Mouse (Mus musculus) embryonic facial prominence, embryonic 15.5 days (tissue): Measurements from ENCODE around the gene Gm20873. TPM values are rescaled to one million over a fixed set of nuclear protein-coding genes. Genes with fewer than 3 reads are reported as not detected.
"Not testable (repeated sequence)": the region's sequence is repeated elsewhere in the genome, so short reads cannot be mapped to it uniquely, and the experiment has no call there.

Experiments
- ATAC-seq: fragments of 200-750 bp; cut with Nextera tagmentation; 2 replicates; pipeline ENCODE4 v1.8.0; 2017; ENCODE audit warnings: low read depth, moderate TSS enrichment; ENCODE audit not compliant: insufficient number of reproducible peaks, low FRiP score, low TSS enrichment
- H3K27ac ChIP-seq: fragments of 300-500 bp; sonication (generic); replicated peaks from 2 replicates; pipeline ENCODE4 v1.5.1; 2015; ENCODE audit warnings: mild to moderate bottlenecking, inconsistent platforms
- H3K27me3 ChIP-seq: fragments of 300-500 bp; sonication (generic); 2 replicates; pipeline ENCODE4 v1.6.1; 2015; ENCODE audit warnings: inconsistent platforms
- H3K36me3 ChIP-seq: fragments of 300-500 bp; sonication (generic); 2 replicates; pipeline ENCODE4 v1.6.1; 2015; ENCODE audit warnings: mild to moderate bottlenecking, inconsistent platforms
- H3K4me1 ChIP-seq: fragments of 300-500 bp; sonication (generic); 2 replicates; pipeline ENCODE4 v1.6.1; 2015; ENCODE audit warnings: inconsistent platforms
- H3K4me2 ChIP-seq: fragments of 300-500 bp; sonication (generic); replicated peaks from 2 replicates; pipeline ENCODE4 v1.6.1; 2015; ENCODE audit warnings: mild to moderate bottlenecking, inconsistent platforms
- H3K4me3 ChIP-seq: fragments of 300-500 bp; sonication (generic); replicated peaks from 2 replicates; pipeline ENCODE4 v1.5.1; 2015; ENCODE audit warnings: mild to moderate bottlenecking, inconsistent platforms
- H3K9ac ChIP-seq: fragments of 300-500 bp; sonication (generic); 2 replicates; pipeline ENCODE4 v1.6.1; 2015; ENCODE audit warnings: inconsistent platforms
- H3K9me3 ChIP-seq: fragments of 300-500 bp; sonication (generic); replicated peaks from 2 replicates; pipeline ENCODE4 v1.6.1; 2016; ENCODE audit warnings: inconsistent platforms
- WGBS: fragments of 180-500 bp; shearing (Covaris S2); methylation state at CpG from one replicate; pipeline ENCODE4 v1.1.7; 2015; 5-methylcytosine and 5-hydroxymethylcytosine counted together
- polyA plus RNA-seq: library from polyadenylated mRNA; unstranded; fragments of >200 nt; fragmentation: Nextera tagmentation; extraction: Ambion mirVana; gene quantifications from 2 replicates; pipeline ENCODE4 v1.2.1, GENCODE M21; 2015

Gm20873 gene
- not detected in 2 replicates for polyA plus RNA-seq

DNA sequence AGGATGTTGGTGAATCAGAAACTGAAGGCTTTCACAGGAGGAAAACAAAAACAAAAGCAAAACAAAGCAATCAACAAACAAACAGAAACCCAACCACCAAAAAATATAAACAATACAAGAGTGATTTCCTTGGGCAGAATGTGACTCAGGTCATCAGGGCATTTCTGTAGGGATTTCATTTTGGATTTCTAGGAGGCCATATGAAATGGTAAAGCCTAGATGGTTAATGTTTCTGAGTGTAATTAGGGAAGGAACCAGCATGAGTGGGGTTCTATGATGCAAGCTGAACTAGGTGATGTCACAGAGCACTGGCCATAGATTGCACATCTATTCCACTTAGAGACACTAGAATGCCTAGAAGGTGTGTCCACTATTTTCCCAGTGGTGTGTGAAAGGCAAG is at the start of gene Gm20873:
Gene Gm20873, plus strand, starts transcription at position 301 of the 400 bp plus-strand sequence.
- not testable (repeated sequence) for H3K27me3 ChIP-seq

DNA sequence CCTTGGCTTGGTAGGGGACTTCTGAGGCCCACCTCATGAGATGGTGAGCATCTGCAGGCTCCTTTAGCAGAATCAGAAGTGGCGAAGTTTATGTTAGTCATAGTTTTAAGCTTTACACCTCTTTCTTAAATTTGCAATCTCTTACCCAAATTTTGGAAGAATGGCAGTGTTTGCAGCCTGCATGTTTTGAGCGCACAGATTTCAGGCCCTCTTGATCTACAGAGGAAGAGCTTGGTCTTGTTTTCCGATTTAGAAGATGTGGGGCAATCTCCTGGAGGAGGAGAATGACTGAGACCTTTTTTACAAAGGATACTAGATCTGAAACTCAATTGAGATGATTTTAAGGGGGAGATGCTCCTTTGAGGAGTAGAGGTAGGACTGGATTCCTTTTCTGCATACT is 29.0 kb upstream of the Gm20873 start, which contains the start of gene Gm21746:
Gene Gm21746, minus strand, starts transcription at position 101 of the 400 bp plus-strand sequence.
- WGBS: 75% methylated on average over 2 of the region's 3 CpGs
- H3K9ac ChIP-seq, H3K27me3 ChIP-seq, ATAC-seq, H3K4me1 ChIP-seq, H3K27ac ChIP-seq, H3K4me2 ChIP-seq, H3K9me3 ChIP-seq, H3K4me3 ChIP-seq, H3K36me3 ChIP-seq: not testable (repeated sequence)

More for the DNA sequence above, at the start of gene Gm20873:
- not testable (repeated sequence) for H3K27ac ChIP-seq, H3K36me3 ChIP-seq, H3K9me3 ChIP-seq, H3K4me2 ChIP-seq, H3K9ac ChIP-seq, H3K4me1 ChIP-seq, ATAC-seq, H3K4me3 ChIP-seq

Other genes with a start within 250 kb of the Gm20873 start
- not detected in 2 replicates for gene Gm21746, start 29.1 kb upstream of the Gm20873 start, polyA plus RNA-seq